Mouse (Mus musculus) heart, embryonic 12.5 days (tissue): Measurements from ENCODE around the gene Gm20390. TPM values are rescaled to one million over a fixed set of nuclear protein-coding genes. Genes with fewer than 3 reads are reported as not detected.

Experiments used
- ATAC-seq: fragments of 200-750 bp; cut with Nextera tagmentation; 2 replicates; pipeline ENCODE4 v1.8.0; 2017; ENCODE audit warnings: moderate TSS enrichment, moderate library complexity; ENCODE audit not compliant: insufficient number of reproducible peaks, low FRiP score
- H3K27ac ChIP-seq: fragments of 300-500 bp; sonication (generic); 2 replicates; pipeline ENCODE4 v1.5.1; 2016; ENCODE audit warnings: mild to moderate bottlenecking, moderate library complexity; ENCODE audit not compliant: poor library complexity, severe bottlenecking
- H3K27me3 ChIP-seq: fragments of 300-500 bp; sonication (generic); replicated peaks from 2 replicates; pipeline ENCODE4 v1.6.1; 2016; ENCODE audit warnings: mild to moderate bottlenecking, moderate library complexity
- H3K36me3 ChIP-seq: fragments of 300-500 bp; sonication (generic); 2 replicates; pipeline ENCODE4 v1.6.1; 2016; ENCODE audit warnings: mild to moderate bottlenecking, moderate library complexity
- H3K4me1 ChIP-seq: fragments of 300-500 bp; sonication (generic); replicated peaks from 2 replicates; pipeline ENCODE4 v1.6.1; 2016; ENCODE audit warnings: mild to moderate bottlenecking
- H3K4me2 ChIP-seq: fragments of 300-500 bp; sonication (generic); 2 replicates; pipeline ENCODE4 v1.6.1; 2016; ENCODE audit warnings: mild to moderate bottlenecking, moderate library complexity
- H3K4me3 ChIP-seq: fragments of 300-500 bp; sonication (generic); 2 replicates; pipeline ENCODE4 v1.5.1; 2016; ENCODE audit warnings: mild to moderate bottlenecking
- H3K9ac ChIP-seq: fragments of 300-500 bp; sonication (generic); 2 replicates; pipeline ENCODE4 v1.6.1; 2016; ENCODE audit warnings: mild to moderate bottlenecking, moderate library complexity
- H3K9me3 ChIP-seq: fragments of 300-500 bp; sonication (generic); replicated peaks from 2 replicates; pipeline ENCODE4 v1.6.1; 2016; ENCODE audit warnings: mild to moderate bottlenecking, moderate library complexity
- WGBS: fragments of 180-500 bp; shearing (Covaris S2); methylation state at CpG from one replicate; pipeline ENCODE4 v1.1.7; 2016; 5-methylcytosine and 5-hydroxymethylcytosine counted together
- polyA plus RNA-seq: library from polyadenylated mRNA; unstranded; fragments of >200 nt; fragmentation: Nextera tagmentation; extraction: Ambion mirVana; gene quantifications from 2 replicates; pipeline ENCODE4 v1.2.1, GENCODE M21; 2016

The Gm20390 gene
- polyA plus RNA-seq, 1 experiment from 2014 or later: 292 TPM

DNA sequence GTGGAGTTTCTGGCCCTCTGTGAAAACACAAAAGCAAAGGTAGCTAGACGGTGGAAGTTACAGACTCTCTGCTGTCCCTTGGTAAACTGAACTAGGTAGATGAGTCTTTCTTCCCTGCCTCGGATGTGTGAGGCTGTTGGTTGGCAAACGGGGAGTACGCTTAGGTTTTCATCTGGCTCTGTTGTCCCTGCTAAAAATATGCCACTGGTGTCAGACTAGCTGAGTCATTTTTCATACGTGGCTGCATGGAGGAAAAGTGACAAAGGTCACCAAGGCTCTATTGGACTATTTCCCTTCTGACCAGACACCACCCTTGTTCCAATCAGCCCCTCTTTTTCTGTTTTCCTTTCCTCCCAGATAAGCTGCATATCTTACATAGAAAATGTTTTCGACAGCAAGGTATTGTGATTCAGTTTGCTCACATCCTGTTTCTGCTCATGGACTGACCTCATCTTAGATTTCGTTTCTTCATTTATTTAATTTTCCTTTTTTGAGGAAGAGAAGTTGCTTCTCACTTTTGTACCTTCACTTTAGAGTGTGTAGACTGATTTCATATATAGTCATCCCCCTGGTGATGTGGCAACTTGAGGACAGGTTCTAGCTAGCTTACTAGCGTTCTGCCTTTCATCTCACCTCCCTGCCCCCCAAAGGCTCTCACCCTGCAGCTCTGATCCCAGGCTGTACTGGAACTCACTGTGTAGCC, 19.7 kb upstream of the Gm20390 start:
- WGBS: 31% methylated on average over 8 of the region's 8 CpGs
- peak overlapping the region; percentile 46 for H3K4me2 ChIP-seq
- H3K36me3 ChIP-seq: no peaks in the 10 kb centered on the region
- H3K9ac ChIP-seq: no peak overlapping the region
- peaks cover 23% of the 10 kb centered on the region for H3K4me1 ChIP-seq
- peak overlapping the region; percentile 95 for H3K27ac ChIP-seq
- H3K4me3 ChIP-seq: no peak overlapping the region
- H3K27me3 ChIP-seq: no peaks in the 10 kb centered on the region
- no peaks in the 10 kb centered on the region for H3K9me3 ChIP-seq
- ATAC-seq: peak; percentile 43

DNA sequence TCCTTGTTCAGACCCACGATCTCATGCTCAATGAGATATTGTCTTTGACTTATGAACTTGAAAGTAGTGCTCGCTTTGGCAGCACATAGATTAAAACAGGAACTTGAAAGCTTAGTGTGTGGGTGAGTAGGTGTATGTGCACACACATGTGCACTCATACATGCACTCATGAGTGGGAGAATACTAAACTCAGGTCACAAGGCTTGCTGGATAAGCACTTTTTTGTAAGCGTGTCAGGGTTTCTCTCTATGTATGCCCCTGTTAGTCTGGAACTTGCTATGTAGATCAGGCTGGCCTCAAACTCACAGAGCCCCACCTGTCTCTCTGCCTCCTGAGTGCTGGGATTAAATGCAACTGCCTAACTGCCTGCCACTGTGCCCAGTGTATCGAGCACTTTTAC, 18.9 kb upstream of the Gm20390 start:
- Histone ChIP-seq H3K4me2 (peak overlapping the region; percentile 26; the same call in 1 of the 2 replicates), H3K4me3 (no peak overlapping the region), H3K27ac (peak overlapping the region; percentile 95), H3K9me3 (no peaks in the 10 kb centered on the region), H3K36me3 (no peaks in the 10 kb centered on the region), H3K9ac (no peak overlapping the region), H3K27me3 (no peaks in the 10 kb centered on the region), H3K4me1 (peaks cover 23% of the 10 kb centered on the region)
- no peak for ATAC-seq
- WGBS: 77% methylated on average over 4 of the region's 4 CpGs

GRCm38 (mm10) chr11:93986298-93986697, 18.2 kb upstream of the Gm20390 start:
- no peak overlapping the region for H3K27ac ChIP-seq
- ATAC-seq: no peak
- H3K36me3 ChIP-seq: no peaks in the 10 kb centered on the region

GRCm38 (mm10) chr11:93985265-93985664, 17.2 kb upstream of the Gm20390 start:
- Histone ChIP-seq H3K4me1 (peaks cover 23% of the 10 kb centered on the region), H3K9ac (no peak overlapping the region), H3K27me3 (no peaks in the 10 kb centered on the region), H3K27ac (no peak overlapping the region), H3K4me3 (no peak overlapping the region), H3K36me3 (no peaks in the 10 kb centered on the region), H3K9me3 (no peaks in the 10 kb centered on the region), H3K4me2 (no peak overlapping the region)
- no peak for ATAC-seq
- WGBS: 78% methylated on average over 5 of the region's 5 CpGs

More at GRCm38 (mm10) chr11:93986298-93986697, 18.2 kb upstream of the Gm20390 start:
- Histone ChIP-seq H3K9me3 (no peaks in the 10 kb centered on the region), H3K27me3 (no peaks in the 10 kb centered on the region), H3K4me2 (no peak overlapping the region), H3K4me1 (peaks cover 23% of the 10 kb centered on the region), H3K4me3 (no peak overlapping the region), H3K9ac (no peak overlapping the region)

DNA sequence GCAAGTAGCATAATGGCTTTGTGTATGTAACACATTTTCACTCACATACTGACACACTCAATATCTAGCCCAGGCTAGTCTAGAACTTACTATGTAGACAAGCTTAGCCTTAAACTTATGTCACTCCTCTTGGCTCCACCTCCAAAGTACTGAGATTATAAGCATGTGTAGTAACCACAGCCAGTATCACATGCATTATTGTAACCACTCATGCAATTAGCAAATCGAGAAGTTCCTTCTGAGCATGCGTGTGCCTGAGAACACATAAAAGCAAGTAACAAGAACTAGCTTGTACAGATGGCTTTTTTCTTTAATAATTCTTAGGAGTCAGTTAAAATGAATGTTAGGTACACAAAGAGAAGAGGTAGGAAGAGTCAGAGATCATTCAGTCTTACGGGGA, 16.5 kb upstream of the Gm20390 start:
- Histone ChIP-seq H3K4me1 (peaks cover 22% of the 10 kb centered on the region), H3K36me3 (no peaks in the 10 kb centered on the region), H3K4me2 (no peak overlapping the region), H3K9ac (no peak overlapping the region), H3K9me3 (no peaks in the 10 kb centered on the region), H3K4me3 (no peak overlapping the region), H3K27me3 (no peaks in the 10 kb centered on the region), H3K27ac (no peak overlapping the region)
- ATAC-seq: no peak
- WGBS: 82% methylated on average over 3 of the region's 3 CpGs

- ATAC-seq: no peak
- H3K36me3 ChIP-seq: no peaks in the 10 kb centered on the region
- H3K9ac ChIP-seq: no peak overlapping the region
- H3K27ac ChIP-seq: no peak overlapping the region
- no peaks in the 10 kb centered on the region for H3K9me3 ChIP-seq
- WGBS: 62% methylated on average over 6 of the region's 6 CpGs
- H3K4me1 ChIP-seq: no peaks in the 10 kb centered on the region
- H3K27me3 ChIP-seq: no peaks in the 10 kb centered on the region
- H3K4me2 ChIP-seq: no peak overlapping the region
- no peak overlapping the region for H3K4me3 ChIP-seq
Observed at GRCm38 (mm10) chr11:93979502-93980049, 11.5 kb upstream of the Gm20390 start.

GRCm38 (mm10) chr11:93972951-93973350, 4.9 kb upstream of the Gm20390 start:
- Histone ChIP-seq H3K36me3 (no peaks in the 10 kb centered on the region), H3K4me1 (0 out of 2 replicates have a peak, but pooled peaks cover 7% of the 10 kb centered on the region), H3K27me3 (no peaks in the 10 kb centered on the region), H3K9ac (no peak overlapping the region), H3K4me2 (no peak overlapping the region), H3K9me3 (no peaks in the 10 kb centered on the region), H3K27ac (no peak overlapping the region), H3K4me3 (no peak overlapping the region)
- ATAC-seq: no peak
- 83% methylated on average over 5 of the region's 5 CpGs for WGBS

- Histone ChIP-seq H3K4me3 (no peak overlapping the region), H3K27me3 (no peaks in the 10 kb centered on the region), H3K9me3 (no peaks in the 10 kb centered on the region), H3K36me3 (peaks cover 14% of the 10 kb centered on the region), H3K27ac (no peak overlapping the region), H3K9ac (no peak overlapping the region), H3K4me1 (peaks cover 14% of the 10 kb centered on the region), H3K4me2 (no peak overlapping the region)
- no peak for ATAC-seq
- WGBS: 63% methylated on average over 1 of the region's 1 CpGs
Observed at GRCm38 (mm10) chr11:93969799-93970198, 1.7 kb upstream of the Gm20390 start.

GRCm38 (mm10) chr11:93969171-93969570, 1.1 kb upstream of the Gm20390 start:
- ATAC-seq: no peak
- Histone ChIP-seq H3K4me2 (peak overlapping the region; percentile 43), H3K27me3 (no peaks in the 10 kb centered on the region), H3K36me3 (peaks cover 20% of the 10 kb centered on the region), H3K27ac (no peak overlapping the region), H3K9ac (no peak overlapping the region; the same call in 1 of the 2 replicates), H3K4me1 (peaks cover 14% of the 10 kb centered on the region), H3K4me3 (no peak overlapping the region; the same call in 1 of the 2 replicates), H3K9me3 (no peaks in the 10 kb centered on the region)
- WGBS: 94% methylated on average over 6 of the region's 6 CpGs

- H3K9me3 ChIP-seq: no peaks in the 10 kb centered on the region
- H3K4me3 ChIP-seq: peak overlapping the region; percentile 73
- no peaks in the 10 kb centered on the region for H3K27me3 ChIP-seq
- H3K4me1 ChIP-seq: peaks cover 14% of the 10 kb centered on the region
- H3K4me2 ChIP-seq: peak overlapping the region; percentile 43
- H3K9ac ChIP-seq: no peak overlapping the region; the same call in 1 of the 2 replicates
- 0 out of 2 replicates have a peak overlapping the region, but pooled peaks have one; percentile 33 for H3K27ac ChIP-seq
- no peak for ATAC-seq
- peaks cover 24% of the 10 kb centered on the region for H3K36me3 ChIP-seq
- 44% methylated on average over 6 of the region's 6 CpGs for WGBS
Observed at GRCm38 (mm10) chr11:93968848-93969128, 695 bp upstream of the Gm20390 start.

DNA sequence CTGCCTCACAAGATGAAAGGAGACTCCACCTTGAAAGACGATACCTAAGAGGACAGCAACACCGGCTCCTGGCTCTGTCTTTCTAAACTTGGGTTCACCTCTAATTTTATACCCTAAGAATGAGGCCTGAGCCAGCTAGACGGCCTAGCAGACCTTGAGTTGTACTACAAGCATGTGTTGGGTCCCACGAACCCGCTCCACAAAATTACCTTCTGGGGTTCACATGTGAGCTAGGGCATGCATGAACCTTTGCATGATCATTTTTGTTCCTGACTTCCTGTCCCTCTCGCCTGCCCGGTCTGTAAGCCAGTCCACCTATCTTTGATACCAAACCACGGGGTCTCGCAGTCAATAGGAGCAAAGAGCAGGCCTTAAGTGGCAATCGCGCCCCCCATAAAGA, 712 bp downstream of the Gm20390 start:
- ATAC-seq: no peak
- Histone ChIP-seq H3K27ac (peak overlapping the region; percentile 61; the same call in 1 of the 2 replicates), H3K4me2 (peak overlapping the region; percentile 82), H3K36me3 (peaks cover 38% of the 10 kb centered on the region), H3K4me1 (peaks cover 14% of the 10 kb centered on the region), H3K4me3 (peak overlapping the region; percentile 73), H3K9me3 (no peaks in the 10 kb centered on the region), H3K9ac (peak overlapping the region; percentile 82), H3K27me3 (no peaks in the 10 kb centered on the region)
- 4% methylated on average over 11 of the region's 11 CpGs for WGBS

- Histone ChIP-seq H3K27me3 (no peaks in the 10 kb centered on the region), H3K4me2 (no peak overlapping the region), H3K36me3 (peaks cover 58% of the 10 kb centered on the region)
Observed at GRCm38 (mm10) chr11:93965391-93965790, 2.7 kb downstream of the Gm20390 start.

More at GRCm38 (mm10) chr11:93965391-93965790, 2.7 kb downstream of the Gm20390 start:
- Histone ChIP-seq H3K9ac (no peak overlapping the region), H3K4me3 (no peak overlapping the region), H3K27ac (no peak overlapping the region), H3K9me3 (no peaks in the 10 kb centered on the region), H3K4me1 (peaks cover 14% of the 10 kb centered on the region)
- 84% methylated on average over 6 of the region's 6 CpGs for WGBS
- no peak for ATAC-seq
